ENCODE assay signal across 8 mouse cellular contexts in the genomic region with DNA sequence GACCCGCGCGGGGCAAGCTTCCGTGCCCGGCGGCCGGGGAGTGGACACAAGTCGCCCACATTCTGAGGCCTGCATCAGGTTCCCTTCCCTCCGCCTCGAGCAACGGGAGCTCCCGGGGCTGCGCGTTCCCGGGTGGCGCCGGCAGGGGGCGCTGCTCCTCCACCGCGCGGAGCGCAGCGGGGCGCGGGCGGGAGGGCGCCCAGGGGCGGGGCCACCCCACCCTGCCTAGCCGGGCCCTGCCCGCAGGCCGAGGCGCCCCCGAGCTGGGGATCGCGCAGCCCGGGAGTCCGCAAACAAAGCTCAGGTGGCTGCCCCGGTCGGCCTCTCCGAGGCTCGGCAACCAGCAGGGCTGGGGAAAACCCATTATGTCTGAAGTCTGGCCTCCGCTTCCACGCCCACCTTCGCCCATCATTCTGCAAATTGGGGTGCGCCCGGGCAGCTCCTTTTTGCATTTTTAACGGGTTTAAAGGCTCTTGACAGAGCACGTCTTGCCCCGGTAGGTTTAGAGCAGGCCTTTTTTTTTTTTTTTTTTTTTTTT. TPM values are rescaled to one million over a fixed set of nuclear protein-coding genes. Genes with fewer than 3 reads are reported as not detected.
DNase-seq lines count a peak whose midpoint lies in the region; ATAC-seq and TF ChIP-seq lines count a peak whose summit lies in the region.

No protein-coding gene starts in this region.

- peak; percentile 46 for TF ChIP-seq POLR2A in testis, adult 2 months (IDR thresholded peaks at IDR 0.05; ENCODE audit: control insufficient read depth, low read depth, low read length)

- peaks cover 3 to 8% of the 10 kb centered on the region in 2 experiments; a peak in 3 of 4 replicates for H3K4me1 ChIP-seq in ES-E14 (ENCODE audit: control insufficient read depth in 2 of 2, insufficient read depth in 2 of 2, low read length in 2 of 2, poor library complexity in 1 of 2)
- peaks cover 29% of the 10 kb centered on the region for H3K4me1 ChIP-seq in forebrain, embryonic 15.5 days
- peaks cover 10% of the 10 kb centered on the region; the same call in 1 of the 2 replicates for H3K4me1 ChIP-seq in neural tube, embryonic 14.5 days (ENCODE audit: control insufficient read depth, insufficient read depth, low read length)
- peaks cover 25% of the 10 kb centered on the region for H3K4me1 ChIP-seq in testis, adult 2 months (ENCODE audit: control insufficient read depth, insufficient read depth, low read length)

- peak; percentile 60 for DNase-seq in ES-E14 (ENCODE audit: low read depth, low spot score)
- peak; percentile 91 for DNase-seq in cerebellum, adult 11 months
- peak; percentile 83 for DNase-seq in heart, postnatal 25 days (ENCODE audit: low spot score)
- DNase-seq in layer of hippocampus, adult 18-20 months (ENCODE audit: low spot score in 2 of 2): peak; percentile 88 to 93
- DNase-seq in lung, adult 18-20 months: peak; percentile 89

- H3K27me3 ChIP-seq in forebrain, embryonic 15.5 days: no peaks in the 10 kb centered on the region
- no peaks in the 10 kb centered on the region for H3K27me3 ChIP-seq in neural tube, embryonic 14.5 days (ENCODE audit: control insufficient read depth, insufficient read depth, low read length)
- H3K27me3 ChIP-seq in testis, adult 2 months (ENCODE audit: control insufficient read depth, insufficient read depth, low read length): no peaks in the 10 kb centered on the region

- no peak overlapping the region; the same call in 1 of the 2 replicates for H3K27ac ChIP-seq in ES-E14 (ENCODE audit: insufficient read depth, low read depth, low read length, poor library complexity, severe bottlenecking)
- peak overlapping the region; percentile 100 for H3K27ac ChIP-seq in forebrain, embryonic 15.5 days (replicated peaks)
- peak overlapping the region; percentile 100 for H3K27ac ChIP-seq in neural tube, embryonic 14.5 days (ENCODE audit: low read depth, low read length)
- H3K27ac ChIP-seq in testis, adult 2 months (ENCODE audit: control insufficient read depth, insufficient read depth, low read depth, low read length): peak overlapping the region; percentile 86

- TF ChIP-seq CTCF in testis, adult 2 months (IDR thresholded peaks at IDR 0.05; ENCODE audit: control insufficient read depth, insufficient read depth, insufficient replicate concordance, low read depth, low read length): peak; percentile 88

- peak; percentile 44 for ATAC-seq in forebrain, embryonic 15.5 days (replicated peaks)
- peak; percentile 42 for ATAC-seq in neural tube, embryonic 14.5 days (ENCODE audit: low read depth)

- under 1% methylated on average over 39 of the region's 49 CpGs for WGBS in forebrain, embryonic 15.5 days
- WGBS in neural tube, embryonic 14.5 days: under 1% methylated on average over 32 of the region's 49 CpGs

- no peaks in the 10 kb centered on the region for H3K9me3 ChIP-seq in ES-E14 (ENCODE audit: control insufficient read depth, insufficient read depth, low read depth, low read length)
- H3K9me3 ChIP-seq in forebrain, embryonic 15.5 days: no peaks in the 10 kb centered on the region
- no peaks in the 10 kb centered on the region for H3K9me3 ChIP-seq in neural tube, embryonic 14.5 days (ENCODE audit: control insufficient read depth, low read length)

- H3K9ac ChIP-seq in ES-E14 (ENCODE audit: insufficient read depth, low read depth, low read length, poor library complexity, severe bottlenecking): peak overlapping the region; percentile 80
- peak overlapping the region; percentile 100 for H3K9ac ChIP-seq in forebrain, embryonic 15.5 days (replicated peaks)
- H3K9ac ChIP-seq in neural tube, embryonic 14.5 days (replicated peaks; ENCODE audit: low read depth, low read length): peak overlapping the region; percentile 99

- peak overlapping the region; percentile 73 to 79 for H3K4me3 ChIP-seq in ES-E14 (ENCODE audit: insufficient read depth in 1 of 2, low read depth in 1 of 2, low read length in 2 of 2, poor library complexity in 1 of 2, severe bottlenecking in 1 of 2)
- H3K4me3 ChIP-seq in forebrain, embryonic 15.5 days: peak overlapping the region; percentile 95
- peak overlapping the region; percentile 84 for H3K4me3 ChIP-seq in neural tube, embryonic 14.5 days (ENCODE audit: low read depth, low read length)
- peak overlapping the region; percentile 84 for H3K4me3 ChIP-seq in testis, adult 2 months (ENCODE audit: control insufficient read depth, low read depth, low read length)

- in situ Hi-C loops in ES-E14 (cut with MboI; ENCODE audit: low sequenced_read_pairs in 2 of 2, unreplicated experiment in 2 of 2): no loop called here

- intact Hi-C loops in heart, postnatal 25 days (cut with DNase I): loop anchor here (2.0 to 5.0 kb wide), 10 partner anchors 64 to 1415 kb away; no protein-coding TSS in a partner anchor

- H3K36me3 ChIP-seq in ES-E14 (ENCODE audit: control insufficient read depth, insufficient read depth, low read length, poor library complexity, severe bottlenecking): no peaks in the 10 kb centered on the region
- H3K36me3 ChIP-seq in forebrain, embryonic 15.5 days: peaks cover 23% of the 10 kb centered on the region
- H3K36me3 ChIP-seq in neural tube, embryonic 14.5 days (ENCODE audit: control insufficient read depth, insufficient read depth, low read length): peaks cover 16% of the 10 kb centered on the region
- H3K36me3 ChIP-seq in testis, adult 2 months (ENCODE audit: control insufficient read depth, insufficient read depth, low read length): no peaks in the 10 kb centered on the region

- H3K4me2 ChIP-seq in forebrain, embryonic 15.5 days (replicated peaks): peak overlapping the region; percentile 52
- peak overlapping the region; percentile 51 for H3K4me2 ChIP-seq in neural tube, embryonic 14.5 days (ENCODE audit: low read depth, low read length)

TF ChIP-seq in ES-E14, 5 proteins besides CTCF, POLR2A, EP300 and RAD21:
- TF ChIP-seq ZNF384 (IDR thresholded peaks at IDR 0.05; ENCODE audit: low read depth, low read length): peak; percentile 97
- no peak; the same call in 1 of the 2 replicates for TF ChIP-seq HCFC1 (IDR thresholded peaks at IDR 0.05; ENCODE audit: borderline replicate concordance, insufficient read depth, low read length)
- no peak for TF ChIP-seq CHD2 (IDR thresholded peaks at IDR 0.05; ENCODE audit: low read depth, low read length)
- TF ChIP-seq ZC3H11A (IDR thresholded peaks at IDR 0.05; ENCODE audit: borderline replicate concordance, low read depth, low read length): peak; percentile 24; the same call in 1 of the 2 replicates
- no peak for TF ChIP-seq MAFK (IDR thresholded peaks at IDR 0.05; ENCODE audit: insufficient read depth, low read depth, low read length)

RNA-seq across cellular contexts. Expression of a gene that starts 1.7 kb away (rescaled TPM):
- total RNA-seq in ES-E14 (2012; rRNA removed): 11.7 and 18.4 TPM in 2 replicates
- polyA plus RNA-seq in forebrain, embryonic 15.5 days (2015; fragmentation: Nextera tagmentation; extraction: Ambion mirVana): 214 and 227 TPM in 2 replicates
- total RNA-seq in heart, postnatal 25 days (2021): 10 to 100 TPM; 47.8 to 49.3 TPM
- total RNA-seq in layer of hippocampus, adult 18-20 months (2021): 10 to 100 TPM; 77.4 to 88.5 TPM
- polyA plus RNA-seq in neural tube, embryonic 14.5 days (2014; fragmentation: Nextera tagmentation; extraction: Ambion mirVana): 303 and 307 TPM in 2 replicates
- polyA plus RNA-seq in testis, adult 2 months (2012; rRNA removed): 4.1 and 4.6 TPM in 2 replicates
